Mouse (Mus musculus): Measurements from ENCODE around the gene Cdk14.

Cdk14 gene

DNA sequence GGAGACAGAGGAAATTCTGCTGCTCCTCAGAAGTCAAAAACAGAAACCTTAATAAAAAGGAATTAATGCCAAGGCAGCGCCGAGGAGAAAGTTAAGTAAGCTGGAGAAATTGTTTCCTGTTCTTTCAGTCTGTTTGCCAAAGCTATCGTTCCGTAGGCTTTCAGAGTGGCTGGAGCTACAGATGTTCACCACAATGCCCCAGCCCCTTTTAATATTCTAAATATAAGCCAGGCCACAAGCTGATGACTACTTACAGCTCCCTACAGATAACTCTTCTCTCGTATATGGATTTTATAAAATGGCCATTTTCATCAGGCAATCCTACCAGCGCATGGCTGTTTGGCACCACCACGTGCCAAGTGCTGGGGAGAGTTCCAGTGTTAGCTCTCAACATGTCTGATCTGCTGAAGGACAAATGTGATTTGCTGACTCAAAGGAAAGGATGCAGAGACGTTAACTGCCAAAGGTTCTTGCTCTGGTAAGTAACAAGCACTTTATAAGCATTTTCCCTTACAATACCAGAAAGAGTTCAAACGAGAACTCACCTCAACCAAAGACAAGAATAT, 106.8 kb downstream of the Cdk14 start:
- DNase-seq: no peak

DNA sequence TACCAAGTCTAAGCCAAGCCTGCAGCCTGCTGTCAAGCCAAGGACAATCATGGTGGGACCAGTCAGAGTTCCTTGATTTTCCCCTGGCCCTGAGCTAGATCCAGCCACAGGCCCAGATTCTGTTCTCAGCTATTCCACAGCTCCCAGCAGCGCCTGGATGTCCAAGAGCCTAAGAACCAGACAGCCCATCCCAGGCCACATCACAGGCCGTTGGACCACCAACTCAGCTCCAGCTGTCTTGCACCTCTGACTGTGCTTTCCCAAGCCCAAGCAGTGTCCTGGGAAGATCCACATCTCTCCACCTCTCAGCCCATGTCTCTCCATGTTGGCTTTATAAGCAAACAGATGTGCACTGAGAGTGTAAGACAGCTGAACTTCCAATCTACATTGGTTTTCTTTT, 114.8 kb downstream of the Cdk14 start:
- no peak for DNase-seq

DNA sequence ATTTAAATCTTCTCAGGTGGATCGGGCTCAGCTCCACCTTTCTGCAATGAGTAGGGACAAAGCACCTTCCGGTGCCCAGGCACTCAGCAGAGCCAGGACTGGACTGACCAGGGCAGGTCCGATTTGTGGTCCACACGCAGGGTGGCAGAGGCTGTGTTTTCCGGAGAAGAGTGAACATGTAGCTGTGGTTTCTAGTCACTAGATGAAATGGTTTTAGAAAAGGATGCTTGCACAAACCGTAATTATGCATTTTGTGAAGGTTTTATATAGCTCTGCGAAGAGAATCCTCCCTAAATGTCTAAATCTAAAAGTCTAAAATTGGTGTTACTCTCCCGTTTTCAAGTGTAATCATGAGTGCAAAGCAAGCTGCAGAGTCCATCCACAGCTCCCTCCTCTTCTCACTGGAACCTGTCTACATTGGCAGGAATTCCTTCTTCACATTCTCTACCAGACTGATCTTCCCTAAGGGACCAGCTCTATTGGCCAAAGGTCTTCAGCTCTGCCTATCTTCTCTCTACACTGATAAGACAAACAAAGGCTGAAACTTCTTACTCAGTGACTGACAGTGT, 116.9 kb downstream of the Cdk14 start:
- DNase-seq: no peak

DNA sequence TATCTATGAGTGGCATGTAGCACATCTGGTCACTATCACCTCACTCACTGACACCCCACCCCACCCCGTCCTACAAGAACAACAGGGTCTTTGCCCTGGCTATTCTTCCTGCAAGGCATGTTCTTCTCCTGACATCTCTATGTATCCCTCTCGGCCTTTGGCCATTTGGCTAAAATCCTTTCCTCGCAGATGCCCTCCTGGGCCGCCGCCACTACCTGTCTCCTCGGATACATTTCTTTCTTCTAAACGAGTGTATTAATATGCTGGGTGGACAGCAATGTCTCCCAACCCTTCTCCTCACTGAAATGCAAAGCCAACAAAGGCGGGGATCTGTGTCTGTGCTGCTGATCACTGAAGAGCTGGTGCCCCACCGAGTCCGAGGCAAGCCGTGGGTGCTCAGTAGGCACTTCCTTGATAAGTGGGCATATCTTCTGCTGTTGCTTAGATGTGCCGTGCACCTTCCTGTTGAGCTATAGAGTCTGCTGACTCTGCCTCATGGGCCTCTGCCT, 118.5 kb downstream of the Cdk14 start:
- no peak for DNase-seq

DNA sequence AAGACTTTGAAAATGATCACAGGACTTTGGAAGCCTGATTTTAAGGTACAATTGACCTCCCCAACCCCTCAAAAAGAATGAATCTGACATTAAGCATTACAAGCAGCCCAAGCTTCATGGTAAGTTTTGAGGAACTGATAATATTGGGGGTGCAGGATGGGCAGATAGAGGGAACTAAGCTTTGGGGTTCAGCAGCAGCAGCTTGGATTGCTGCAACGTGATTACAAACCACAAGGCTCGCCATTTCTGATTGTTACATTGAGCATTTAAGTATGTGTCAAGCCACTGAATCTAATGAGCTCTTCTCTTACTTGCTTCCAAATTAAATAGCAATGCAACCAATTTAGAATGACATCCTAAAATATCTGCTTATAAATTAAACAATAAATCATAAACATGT, 119.1 kb downstream of the Cdk14 start:
- DNase-seq: no peak

DNA sequence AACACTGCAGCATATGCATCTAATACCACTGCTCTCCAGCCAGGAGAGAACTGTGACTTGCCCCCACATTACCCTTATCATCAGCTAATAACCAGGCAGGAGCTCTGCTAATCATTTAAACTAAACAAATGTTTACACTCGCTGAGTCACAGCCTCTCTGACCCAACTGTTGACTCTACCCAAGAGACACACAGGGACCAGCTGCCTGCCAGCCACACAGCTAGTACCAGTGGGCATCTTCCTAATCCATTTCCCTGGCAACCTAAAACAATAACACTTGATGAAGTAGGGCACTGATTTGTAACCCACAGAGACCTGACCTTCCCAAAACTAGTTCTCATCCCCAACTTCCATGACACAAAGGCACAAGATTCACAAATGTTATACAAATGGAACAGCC, 119.8 kb downstream of the Cdk14 start:
- DNase-seq: no peak

DNA sequence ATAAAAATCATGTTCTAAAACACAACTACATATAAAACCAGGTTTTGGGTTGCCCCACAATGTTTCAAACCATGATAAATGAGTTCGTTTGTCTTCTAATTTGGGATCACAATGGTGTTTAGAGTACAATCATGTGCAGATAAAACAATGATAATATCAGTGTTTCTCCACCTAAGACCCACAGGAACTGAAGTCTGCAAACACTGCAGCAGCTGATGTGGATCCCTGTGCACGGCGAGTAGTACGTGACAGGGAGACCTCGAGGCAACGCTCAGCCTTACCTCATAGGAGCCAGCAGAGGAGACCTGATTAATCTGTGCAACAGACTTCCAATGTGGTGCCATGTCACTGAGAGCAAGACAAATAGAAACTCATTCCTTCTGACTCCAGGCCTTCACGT, 122.9 kb downstream of the Cdk14 start:
- no peak for DNase-seq

DNA sequence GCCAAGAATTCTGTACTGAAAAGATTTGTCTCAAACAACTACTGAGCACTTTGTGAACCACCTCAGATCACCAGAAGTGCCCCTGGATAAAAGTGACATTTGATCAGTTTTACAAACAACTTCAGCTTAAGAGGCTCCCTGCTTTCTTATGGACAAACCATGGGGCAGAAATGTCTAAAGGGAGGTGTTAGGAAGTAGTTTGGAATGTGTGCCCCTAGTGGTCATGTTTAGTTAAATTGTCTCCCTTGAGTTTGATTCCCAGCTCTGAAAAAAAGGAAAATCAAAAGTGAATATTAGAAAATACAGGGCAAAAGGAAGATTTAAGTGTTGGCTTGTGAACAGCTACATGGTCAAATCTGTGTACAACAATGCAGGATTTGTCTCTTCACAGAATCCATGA, 123.3 kb downstream of the Cdk14 start:
- no peak for DNase-seq

DNA sequence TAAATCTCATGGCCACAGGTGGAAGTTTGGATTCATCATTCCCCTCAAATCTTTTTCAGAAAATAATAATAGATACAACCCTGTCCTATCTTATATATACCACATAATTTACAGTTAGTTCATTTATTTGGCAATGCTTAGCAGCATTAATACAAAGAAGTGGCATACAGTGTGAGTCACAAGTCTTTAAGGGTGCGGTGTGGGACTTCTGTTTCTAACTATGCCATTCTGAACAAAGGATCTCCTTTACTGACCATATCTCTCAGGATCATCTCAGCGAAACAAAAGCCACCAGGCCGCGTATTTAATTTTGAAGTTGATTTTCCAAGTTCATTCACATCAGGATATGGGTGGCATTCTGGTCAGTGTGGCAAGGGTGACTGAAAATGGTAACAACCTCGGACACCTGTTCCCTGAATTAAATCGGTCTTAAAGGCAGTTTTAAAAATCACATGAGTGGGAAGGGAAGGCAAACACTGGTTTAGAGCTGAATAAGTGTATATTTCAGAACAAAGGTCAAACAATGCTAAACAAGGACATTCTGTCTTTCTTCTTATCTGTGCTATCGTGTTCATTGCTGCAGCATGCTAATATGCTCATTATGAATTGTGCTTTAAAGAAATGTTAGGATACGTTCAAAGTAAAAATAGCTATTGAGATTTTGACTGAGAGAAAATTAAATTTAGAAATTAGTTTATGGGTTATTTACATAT, 127.1 kb downstream of the Cdk14 start:
- DNase-seq: no peak

DNA sequence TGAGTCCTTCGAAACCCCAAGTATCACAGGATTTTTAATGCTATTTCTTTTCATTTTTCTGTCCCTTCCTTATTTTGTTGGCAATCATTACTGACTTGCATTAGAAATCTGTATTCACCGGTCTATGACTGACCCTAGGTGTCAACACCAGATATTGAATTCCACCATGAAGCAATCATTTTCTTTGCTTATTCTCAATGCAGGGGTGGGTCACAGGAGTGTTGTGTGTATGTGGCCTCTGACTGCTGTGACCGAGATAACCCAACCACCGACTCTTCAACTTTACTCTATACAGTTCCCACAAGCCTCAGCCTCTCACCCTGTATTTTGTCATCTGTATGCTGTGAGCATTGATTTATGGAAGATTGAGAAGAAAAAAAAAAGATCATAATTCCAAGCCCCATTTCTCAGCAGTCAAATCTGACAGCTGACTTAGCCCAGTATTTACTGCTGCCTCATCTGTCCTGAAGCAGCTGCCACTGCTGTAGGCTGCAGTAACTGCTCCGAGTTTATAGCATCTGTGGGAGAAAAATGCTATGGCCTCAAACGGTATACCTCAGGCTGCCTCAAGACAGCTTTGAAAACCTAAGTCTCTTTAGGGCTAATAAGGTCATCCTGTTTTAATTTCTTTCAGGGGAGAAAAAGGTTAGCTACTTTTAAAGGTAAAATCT, 128.7 kb downstream of the Cdk14 start:
- no peak for DNase-seq

DNA sequence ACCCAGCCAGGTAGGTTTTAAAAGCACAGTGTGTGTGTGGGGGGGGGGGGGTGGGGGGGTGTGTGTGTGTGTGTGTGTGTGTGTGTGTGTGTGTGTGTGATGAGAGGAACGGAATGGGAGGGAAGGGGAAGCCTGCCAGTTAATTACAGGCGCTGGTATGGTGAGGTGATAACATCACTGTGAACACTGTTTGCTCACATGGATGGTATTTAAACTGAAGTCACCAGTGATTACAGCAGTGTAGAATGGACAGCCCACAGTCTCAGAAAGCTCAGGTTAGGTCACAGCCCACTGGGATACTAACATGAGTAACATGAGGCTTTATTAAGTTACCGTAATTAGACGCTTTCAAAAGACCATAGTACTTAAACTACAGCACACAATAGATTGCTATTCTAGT, 129.4 kb downstream of the Cdk14 start:
- no peak for DNase-seq

DNA sequence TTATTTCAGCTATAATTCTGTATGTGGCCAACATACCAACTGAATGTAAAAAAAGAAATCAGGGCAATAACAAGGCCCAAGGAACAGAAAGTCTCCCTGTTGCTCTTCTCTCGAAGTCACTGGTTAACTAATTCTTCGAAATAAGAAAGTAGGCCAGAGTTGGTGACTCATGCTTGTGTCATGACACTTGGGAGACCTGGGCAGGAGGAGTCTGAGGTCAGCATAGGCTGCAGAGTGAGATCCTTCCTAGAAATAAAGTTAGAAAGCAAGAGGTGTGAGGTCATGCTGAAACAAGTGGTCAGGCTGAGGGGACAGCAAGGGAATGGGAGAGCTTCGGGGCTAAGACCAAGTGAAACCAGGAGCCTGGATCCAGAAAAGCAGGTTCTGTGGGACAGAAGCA, 134.2 kb downstream of the Cdk14 start:
- DNase-seq: no peak

DNA sequence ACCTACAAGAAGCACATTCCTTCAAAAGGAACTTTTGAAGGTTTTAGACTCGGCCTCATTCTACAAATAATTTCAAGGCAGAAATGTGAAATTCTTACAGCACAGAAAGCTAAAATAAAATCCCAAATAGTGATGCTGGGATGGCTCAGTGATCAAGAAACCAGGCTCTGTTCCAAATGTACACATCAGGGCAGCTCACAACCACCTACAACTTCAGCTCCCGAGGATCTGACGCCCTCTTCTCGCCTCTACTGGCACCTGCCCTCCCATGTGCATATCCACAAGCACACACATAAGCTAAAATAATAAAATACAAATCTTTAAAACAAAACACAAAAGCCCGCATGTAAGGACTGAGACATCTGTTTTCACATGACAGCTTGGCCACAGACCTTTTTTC, 135.6 kb downstream of the Cdk14 start:
- no peak for DNase-seq

DNA sequence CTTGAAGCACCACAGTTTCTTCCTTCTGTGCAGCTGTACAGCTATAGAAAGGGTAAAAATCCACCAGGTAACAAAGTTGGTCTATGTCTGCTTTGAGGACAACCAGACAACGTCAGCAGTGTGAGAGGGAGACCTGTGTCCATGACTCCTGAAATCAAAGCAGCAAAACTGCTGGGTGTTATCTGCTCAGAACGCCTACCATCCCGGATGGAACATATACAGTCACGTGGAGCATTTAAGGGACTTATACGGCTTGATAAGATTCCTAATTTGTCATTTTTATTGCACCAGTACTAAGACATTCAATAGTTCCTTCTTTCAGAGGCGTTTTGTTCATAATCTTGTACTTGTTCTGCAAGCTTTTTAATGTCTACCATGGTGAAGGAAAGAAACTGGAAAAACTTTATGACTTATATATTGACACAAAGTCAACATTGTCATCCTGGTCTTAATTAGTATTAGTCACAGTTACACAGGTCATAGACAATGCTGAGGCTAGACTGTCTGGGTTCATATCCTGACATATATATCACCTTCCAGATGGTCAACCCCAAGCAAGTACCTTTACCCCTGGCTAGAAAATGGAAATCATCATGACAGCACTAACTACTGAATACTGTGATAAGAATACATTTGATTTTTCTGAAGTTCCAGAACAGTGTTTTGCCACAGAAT, 136.2 kb downstream of the Cdk14 start:
- no peak for DNase-seq

DNA sequence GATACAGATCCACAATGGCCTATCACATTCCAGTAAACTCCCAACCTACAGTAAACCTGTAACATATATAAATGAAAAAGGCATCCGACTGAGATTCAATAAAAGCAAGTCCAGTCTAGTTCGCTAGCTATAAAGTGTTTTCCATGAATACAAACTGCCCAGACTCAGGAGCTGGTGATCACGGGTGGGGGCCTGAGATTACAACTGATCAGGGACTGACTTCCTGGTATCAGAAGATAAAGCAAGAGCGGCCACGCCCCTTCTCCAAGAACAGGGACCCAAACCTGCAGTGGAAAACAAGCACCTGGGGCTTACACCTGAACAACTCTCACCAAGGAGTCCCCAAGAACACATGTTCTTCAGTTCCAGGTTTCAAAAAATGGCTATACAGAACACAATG, 137.7 kb downstream of the Cdk14 start:
- no peak for DNase-seq

DNA sequence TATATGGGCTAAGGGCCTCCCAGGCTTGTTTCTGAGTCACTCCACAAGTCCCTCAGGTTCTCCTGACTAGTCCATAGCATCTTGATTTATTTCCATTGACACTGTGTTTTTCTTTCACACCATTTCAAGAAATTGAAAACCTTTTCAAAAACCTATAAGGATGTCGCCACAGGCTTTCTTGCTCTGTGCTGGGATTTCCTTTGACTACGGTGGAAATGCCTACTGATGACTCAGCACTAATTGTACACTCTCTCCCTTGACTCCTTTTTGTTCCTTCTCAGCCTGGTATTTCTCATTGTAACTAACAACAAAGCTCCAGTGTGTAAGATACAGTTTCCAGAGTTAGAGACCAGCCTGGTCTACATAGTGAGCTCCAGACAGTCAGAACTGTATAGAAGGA, 144.8 kb downstream of the Cdk14 start:
- DNase-seq: no peak

DNA sequence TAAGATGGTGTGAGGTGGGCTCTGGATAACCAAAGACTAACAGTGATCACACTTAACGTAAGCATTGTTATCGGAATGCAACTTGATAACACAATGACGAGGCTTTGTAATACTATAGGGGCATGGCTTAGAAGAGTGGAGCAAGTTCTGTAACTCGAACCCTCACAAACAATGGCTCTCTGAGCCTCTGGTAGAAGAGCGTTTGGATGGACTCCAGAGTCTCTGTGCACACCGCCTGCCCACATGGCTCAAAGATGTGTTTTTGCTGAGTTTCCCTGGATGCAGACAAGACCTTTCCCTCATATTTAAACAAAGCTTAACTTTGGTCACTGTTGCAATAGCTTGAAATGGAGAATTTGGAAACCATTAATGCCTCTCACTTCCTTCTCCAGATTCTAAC, 145.8 kb downstream of the Cdk14 start:
- no peak for DNase-seq

DNA sequence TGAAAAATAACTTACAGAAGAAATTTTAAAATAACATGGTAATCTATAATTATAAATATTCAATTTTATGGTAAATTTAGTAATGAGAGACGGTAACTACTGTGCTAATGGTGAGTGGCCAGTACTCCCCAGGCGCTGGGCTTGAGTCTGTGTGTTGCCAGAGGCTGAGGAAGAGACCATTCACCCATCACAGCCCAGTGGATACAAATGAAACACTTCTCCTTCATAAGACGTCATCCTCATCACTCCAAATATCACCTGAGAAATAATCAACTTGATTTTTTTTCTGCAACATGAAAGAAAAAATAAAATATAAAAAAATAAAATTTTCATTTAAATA, 153.4 kb downstream of the Cdk14 start:
- no peak for DNase-seq

DNA sequence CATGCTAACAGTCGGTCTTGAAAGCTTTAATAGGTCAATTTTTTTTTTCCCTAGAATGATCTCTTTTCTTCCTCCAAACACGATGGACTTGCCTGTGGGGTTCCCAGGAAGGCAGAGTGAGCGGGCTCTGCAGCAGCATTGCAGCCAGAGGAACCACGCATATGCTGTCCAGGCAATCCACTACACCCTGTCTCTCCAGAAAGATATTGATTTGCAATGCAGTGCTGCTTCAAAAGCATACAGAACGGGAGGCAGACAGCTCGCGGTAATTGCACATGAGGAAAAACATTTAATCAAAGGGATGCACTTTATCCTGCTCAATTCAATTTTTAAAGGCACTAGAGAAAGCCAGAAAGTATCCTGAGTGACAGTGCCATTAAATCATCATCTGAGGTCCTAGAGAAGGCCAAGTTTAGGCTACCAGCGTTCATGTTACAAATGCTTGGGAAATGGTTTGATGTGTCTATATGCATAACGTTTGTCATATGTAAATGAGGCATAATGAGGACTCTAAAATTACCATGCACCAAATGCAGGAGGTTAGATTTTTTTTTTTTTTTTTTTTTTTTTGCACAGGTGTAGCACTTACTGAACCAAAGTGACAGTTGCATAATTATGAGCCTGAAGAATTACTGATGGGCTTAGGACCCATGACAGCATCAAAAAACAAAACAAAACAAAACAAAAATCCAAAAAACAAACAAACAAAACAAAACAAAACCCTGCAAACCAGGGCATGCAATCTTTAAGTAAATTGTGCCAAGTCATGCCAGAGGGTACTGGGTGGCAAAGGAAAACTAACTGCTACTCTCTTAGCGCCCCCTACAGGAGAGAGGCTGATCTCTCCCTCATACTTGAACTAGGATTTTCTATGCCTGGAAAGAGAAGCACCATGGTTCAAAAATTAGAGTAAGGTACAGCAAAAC, 154.0 kb downstream of the Cdk14 start:
- peak; percentile 72 for DNase-seq

DNA sequence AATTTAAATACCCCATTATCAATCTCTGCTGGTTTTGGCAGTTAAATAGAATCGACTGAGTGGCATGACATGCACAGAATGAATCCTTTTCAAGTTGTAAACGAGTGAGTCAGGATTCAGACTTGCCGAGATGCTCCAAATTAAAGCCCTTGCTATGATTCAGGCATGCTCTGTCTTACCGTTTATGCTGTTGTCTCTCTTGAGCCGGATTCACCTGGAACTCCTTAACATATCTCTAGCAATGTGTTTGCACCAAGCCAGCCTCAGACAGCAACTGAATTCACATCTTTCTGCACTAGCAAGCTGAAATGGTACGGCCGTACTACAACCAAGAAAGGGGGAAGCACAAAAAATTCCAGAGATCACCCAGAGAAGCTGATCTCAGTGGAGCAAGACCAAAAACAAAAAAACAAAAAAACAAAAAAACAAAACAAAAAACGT, 154.7 kb downstream of the Cdk14 start:
- no peak for DNase-seq

DNA sequence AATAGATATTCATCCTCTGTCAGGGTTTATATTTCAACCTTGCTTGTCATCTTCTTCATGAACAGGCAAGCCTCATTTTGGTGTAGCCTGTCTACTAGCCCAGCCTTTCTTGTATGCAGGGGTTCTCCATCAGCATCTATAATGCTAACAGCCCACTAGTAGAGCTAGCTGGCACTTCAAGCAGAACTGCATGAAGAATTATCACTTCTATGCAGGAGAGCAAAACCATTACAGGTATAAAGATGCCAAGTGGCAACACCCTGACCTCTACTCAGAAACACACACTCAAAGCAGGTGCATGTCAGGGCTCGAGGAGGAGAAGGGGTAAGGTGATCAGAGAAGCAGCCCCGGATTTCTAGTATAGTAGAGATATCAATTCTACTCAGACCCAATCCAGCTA, 155.4 kb downstream of the Cdk14 start:
- DNase-seq: no peak

DNA sequence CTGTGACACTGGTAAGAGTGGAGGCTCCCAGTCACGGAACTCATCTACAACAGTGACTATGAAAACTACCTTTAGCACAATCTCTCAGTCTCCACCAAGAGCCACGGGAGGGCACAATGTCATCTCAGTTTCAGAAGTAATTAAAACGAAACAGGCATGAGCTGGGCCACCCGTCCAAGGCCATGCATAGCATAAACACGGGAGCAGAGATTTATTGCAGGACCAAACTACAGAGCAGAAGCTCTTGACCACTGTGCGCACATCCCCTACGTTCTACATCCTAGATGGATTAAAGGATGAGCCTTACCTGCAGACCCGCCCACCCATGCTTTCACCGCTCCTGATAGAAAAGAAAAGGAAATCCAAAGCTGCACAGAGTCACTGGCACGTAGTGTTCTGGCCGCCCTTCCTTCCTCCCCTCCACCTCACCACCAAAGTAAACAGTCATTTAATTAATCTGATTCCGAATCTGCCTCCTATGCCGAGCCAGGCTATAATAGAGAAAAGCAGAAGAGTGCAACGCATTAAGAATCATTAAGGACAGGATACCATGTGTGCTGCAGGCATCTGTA, 158.3 kb downstream of the Cdk14 start:
- no peak for DNase-seq
